Mouse (Mus musculus) cerebellum, adult 9-10 months (tissue): ENCODE results near the gene Sdha.
A peak's percentile ranks its signal among the peaks of the same experiment; 100 is the strongest.

Experiments used
- DNase-seq: peaks from one replicate; pipeline ENCODE4 v3.0.0; 2022

Sdha gene

GRCm38 (mm10) chr13:74302050-74303037 is 47.7 kb downstream of the Sdha start:
- no peak for DNase-seq

GRCm38 (mm10) chr13:74301607-74301984 is 48.5 kb downstream of the Sdha start:
- DNase-seq = no peak

DNA sequence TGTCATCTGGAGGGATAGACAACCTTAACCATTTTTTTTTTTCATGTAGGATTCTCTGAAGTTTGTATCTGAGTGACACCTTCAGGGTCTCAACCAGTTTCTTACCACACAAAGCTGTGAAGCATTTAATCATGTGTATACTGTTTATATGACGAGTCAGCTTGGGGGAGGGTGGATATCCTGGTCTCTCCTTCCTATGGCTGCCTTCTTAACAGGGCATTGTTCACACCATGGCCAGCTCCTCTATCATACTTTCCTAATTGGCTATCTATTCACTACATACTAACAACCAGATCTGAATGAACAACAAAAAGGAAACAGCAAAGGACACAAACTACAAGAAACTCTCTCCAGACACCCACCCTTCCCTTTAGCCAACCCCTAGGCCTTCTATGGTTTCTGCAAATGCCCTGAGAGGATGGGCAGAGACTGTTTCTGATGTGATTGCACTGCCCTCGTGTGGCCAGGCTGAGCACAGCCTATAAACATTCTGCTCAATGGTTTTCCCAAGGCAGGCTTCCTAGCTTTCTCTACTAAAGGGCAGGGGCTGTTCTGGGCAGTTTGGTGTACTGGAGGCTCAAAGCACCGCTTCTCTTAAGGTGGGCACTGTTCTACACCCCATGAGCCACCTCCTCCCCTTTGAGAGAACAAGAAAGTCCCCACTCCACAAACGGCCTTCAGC is 49.0 kb downstream of the Sdha start:
- peak; percentile 63 for DNase-seq

DNA sequence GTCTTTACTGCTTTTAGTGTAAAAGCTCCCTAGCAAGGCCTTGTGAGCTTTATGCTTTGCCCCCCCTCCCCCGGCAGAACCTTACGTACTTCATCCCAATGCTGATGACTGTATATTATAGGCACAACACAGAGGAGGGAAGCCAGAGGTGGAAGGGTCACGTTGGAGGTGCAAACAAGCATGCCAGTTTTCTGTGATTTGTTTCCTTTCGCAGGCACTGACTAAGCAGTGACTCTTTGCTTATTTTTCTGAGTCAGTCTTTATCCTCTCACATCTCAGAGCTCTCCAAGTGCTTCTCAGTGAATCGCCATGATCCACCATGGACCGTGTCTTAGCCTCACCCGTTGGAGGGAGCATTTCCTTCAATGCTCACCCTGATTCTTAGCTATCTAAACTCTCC is 53.7 kb downstream of the Sdha start:
- no peak for DNase-seq

GRCm38 (mm10) chr13:74292167-74292566 is 57.9 kb downstream of the Sdha start, which contains the start of gene Ahrr:
Ahrr (minus strand) TSS chr13:74292331.
- no peak for DNase-seq

GRCm38 (mm10) chr13:74289646-74290045 is 60.4 kb downstream of the Sdha start:
- DNase-seq = no peak

DNA sequence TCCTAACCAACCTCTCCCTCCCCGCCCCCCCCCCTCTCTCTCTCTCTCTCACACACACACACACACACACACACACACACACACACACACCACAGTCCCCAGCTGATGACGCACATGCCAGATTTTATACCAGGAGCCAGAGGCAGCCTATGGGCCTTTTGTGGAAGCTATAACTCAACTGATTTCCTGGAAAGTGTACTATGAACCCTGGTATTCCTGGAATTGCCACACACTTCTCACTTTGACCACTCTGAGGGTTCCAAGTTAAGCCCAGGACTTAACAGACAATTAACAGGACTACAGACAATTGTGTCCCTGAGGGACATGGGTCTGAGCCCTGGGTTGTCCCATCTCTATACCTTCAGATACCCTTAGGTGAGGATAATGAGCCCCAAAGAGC is 67.8 kb downstream of the Sdha start:
- DNase-seq = no peak

DNA sequence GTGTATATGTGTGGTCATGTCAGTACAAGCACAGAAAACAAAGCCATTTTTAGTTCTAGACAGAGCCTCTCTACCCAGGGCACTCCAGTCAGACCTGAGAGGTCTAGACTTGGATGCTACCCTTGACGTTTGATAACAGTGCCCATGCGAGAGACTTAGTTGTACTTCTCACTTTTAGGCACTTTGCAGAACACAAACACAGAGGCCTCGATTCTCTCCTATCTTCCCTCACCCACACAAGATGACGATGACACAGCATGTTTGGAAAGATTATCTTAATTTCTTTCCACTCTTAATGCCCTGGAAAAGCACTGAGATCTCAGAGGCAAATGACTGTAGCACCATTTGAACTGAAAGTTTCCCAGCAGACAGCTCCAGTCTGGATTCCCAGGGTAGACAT is 74.4 kb downstream of the Sdha start:
- no peak for DNase-seq
